11 mouse cellular contexts compared by ENCODE assay signal in the genomic region with DNA sequence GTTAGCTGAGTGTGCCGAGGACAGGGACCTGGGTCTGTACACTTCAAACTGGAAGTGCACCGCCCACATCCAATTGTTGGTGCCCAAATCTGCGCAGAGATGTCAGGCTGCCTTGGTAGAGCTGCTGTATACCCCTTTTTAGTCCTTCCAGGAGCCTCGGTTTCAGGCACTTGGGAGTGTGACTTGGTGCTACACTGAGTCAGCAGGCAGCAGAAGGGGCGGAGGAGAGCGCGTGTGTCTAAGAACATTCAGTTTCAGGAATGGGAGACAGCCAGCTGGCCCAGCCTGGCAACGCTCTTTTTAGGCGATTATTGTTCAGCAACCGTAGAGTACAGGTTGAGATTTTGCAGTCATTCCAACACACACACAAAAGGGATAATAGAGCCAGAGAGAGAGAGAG. TPM values are rescaled to one million over a fixed set of nuclear protein-coding genes. Genes with fewer than 3 reads are reported as not detected.
A peak's percentile ranks its signal among the peaks of the same experiment; 100 is the strongest.
DNase-seq lines count a peak whose midpoint lies in the region; ATAC-seq and TF ChIP-seq lines count a peak whose summit lies in the region.
"Had no signal": no experiment of that assay in that cellular context is flagged by ENCODE, and none has a peak within 500 bp of the region (broad histone marks: within the 10 kb centered on the region; RNA-seq: fewer than 3 reads in every experiment).

No protein-coding gene starts in this region.

- no peak for DNase-seq in testis, postnatal 10 days (ENCODE audit: low spot score)
- DNase-seq in left cerebral cortex, adult 8-10 months (ENCODE audit: low spot score in 2 of 2): peak; percentile 55 to 89
- DNase-seq in kidney, adult 18-20 months: no peak
- DNase-seq: kidney, adult 8-10 months had no signal

- WGBS in heart, embryonic 11.5 days (ENCODE audit: insufficient replicate concordance): 76% methylated on average over 10 of the region's 10 CpGs
- 84% methylated on average over 10 of the region's 10 CpGs for WGBS in kidney, embryonic 16.5 days

- H3K4me1 ChIP-seq in testis, adult 2 months (ENCODE audit: control insufficient read depth, insufficient read depth, low read length): peaks cover 6% of the 10 kb centered on the region
- H3K4me1 ChIP-seq in heart, embryonic 11.5 days (ENCODE audit: control insufficient read depth, insufficient read depth, low read length): peaks cover 29% of the 10 kb centered on the region
- H3K4me1 ChIP-seq in kidney, embryonic 16.5 days (ENCODE audit: insufficient read depth, low read length): peaks cover 12% of the 10 kb centered on the region

- TF ChIP-seq POLR2A in testis, adult 2 months (IDR thresholded peaks at IDR 0.05; ENCODE audit: control insufficient read depth, low read depth, low read length): no peak

- H3K27me3 ChIP-seq in testis, adult 2 months (ENCODE audit: control insufficient read depth, insufficient read depth, low read length): no peaks in the 10 kb centered on the region; the same call in 1 of the 2 replicates
- peaks cover 14% of the 10 kb centered on the region for H3K27me3 ChIP-seq in heart, embryonic 11.5 days (ENCODE audit: control insufficient read depth, insufficient read depth, low read length)
- peaks cover 30% of the 10 kb centered on the region for H3K27me3 ChIP-seq in kidney, embryonic 16.5 days (ENCODE audit: insufficient read depth, low read length)

- peak overlapping the region; percentile 44 for H3K4me3 ChIP-seq in testis, adult 2 months (ENCODE audit: control insufficient read depth, low read depth, low read length)
- H3K4me3 ChIP-seq in heart, embryonic 11.5 days (ENCODE audit: low read depth, low read length): no peak overlapping the region
- no peak overlapping the region for H3K4me3 ChIP-seq in kidney, embryonic 16.5 days (ENCODE audit: low read length)
- H3K4me3 ChIP-seq: embryonic facial prominence, embryonic 12.5 days; midbrain, embryonic 12.5 days had no signal

- no peaks in the 10 kb centered on the region for H3K9me3 ChIP-seq in heart, embryonic 11.5 days (replicated peaks; ENCODE audit: control insufficient read depth, low read length)
- H3K9me3 ChIP-seq in kidney, embryonic 16.5 days (ENCODE audit: low read length): no peaks in the 10 kb centered on the region
- H3K9me3 ChIP-seq: embryonic facial prominence, embryonic 12.5 days; midbrain, embryonic 12.5 days had no signal

- H3K9ac ChIP-seq in heart, embryonic 11.5 days (ENCODE audit: low read depth, low read length): no peak overlapping the region
- H3K9ac ChIP-seq in kidney, embryonic 16.5 days (replicated peaks; ENCODE audit: low read length): no peak overlapping the region
- H3K9ac ChIP-seq: embryonic facial prominence, embryonic 12.5 days; midbrain, embryonic 12.5 days had no signal

- TF ChIP-seq CTCF in testis, adult 2 months (IDR thresholded peaks at IDR 0.05; ENCODE audit: control insufficient read depth, insufficient read depth, insufficient replicate concordance, low read depth, low read length): no peak

- peak overlapping the region; percentile 51; the same call in 1 of the 2 replicates for H3K27ac ChIP-seq in testis, adult 2 months (ENCODE audit: control insufficient read depth, insufficient read depth, low read depth, low read length)
- H3K27ac ChIP-seq in heart, embryonic 11.5 days (ENCODE audit: low read depth, low read length): no peak overlapping the region
- no peak overlapping the region for H3K27ac ChIP-seq in kidney, embryonic 16.5 days (ENCODE audit: low read length)
- H3K27ac ChIP-seq: embryonic facial prominence, embryonic 12.5 days; midbrain, embryonic 12.5 days had no signal

- ATAC-seq in heart, embryonic 11.5 days (replicated peaks; ENCODE audit: insufficient number of reproducible peaks, low FRiP score, low TSS enrichment): no peak
- no peak for ATAC-seq in kidney, embryonic 16.5 days (ENCODE audit: low FRiP score, low TSS enrichment)
- no peak for ATAC-seq in CD4-positive, CD25-positive, alpha-beta regulatory T cell, adult 4 months
- ATAC-seq: Patski had no signal

- no peaks in the 10 kb centered on the region for H3K36me3 ChIP-seq in testis, adult 2 months (ENCODE audit: control insufficient read depth, insufficient read depth, low read length)
- no peaks in the 10 kb centered on the region for H3K36me3 ChIP-seq in heart, embryonic 11.5 days (ENCODE audit: control insufficient read depth, insufficient read depth, low read length)
- H3K36me3 ChIP-seq in kidney, embryonic 16.5 days (ENCODE audit: insufficient read depth, low read length): no peaks in the 10 kb centered on the region
- H3K36me3 ChIP-seq: embryonic facial prominence, embryonic 12.5 days; midbrain, embryonic 12.5 days had no signal

- peak overlapping the region; percentile 29; the same call in 1 of the 2 replicates for H3K4me2 ChIP-seq in heart, embryonic 11.5 days
- H3K4me2 ChIP-seq in kidney, embryonic 16.5 days (replicated peaks; ENCODE audit: low read depth, low read length): no peak overlapping the region
- H3K4me2 ChIP-seq: embryonic facial prominence, embryonic 12.5 days; midbrain, embryonic 12.5 days had no signal

RNA-seq across cellular contexts. Expression of gene Wipf3, which starts 2.4 kb away (rescaled TPM):
- 13.4 and 18.2 TPM in 2 replicates for polyA plus RNA-seq in testis, adult 2 months (2012; rRNA removed)
- 3.5 and 3.8 TPM in 2 replicates for polyA plus RNA-seq in heart, embryonic 11.5 days (2014; fragmentation: Nextera tagmentation; extraction: Ambion mirVana)
- total RNA-seq in left cerebral cortex, adult 8-10 months (2022): 10 to 100 TPM; 84.4 to 96.0 (median 89.1) TPM
- 3.1 and 3.2 TPM in 2 replicates for polyA plus RNA-seq in kidney, embryonic 16.5 days (2015; fragmentation: Nextera tagmentation; extraction: Ambion mirVana)
- not detected for polyA plus RNA-seq in CD4-positive, CD25-positive, alpha-beta regulatory T cell, adult 4 months (2017; shearing (Covaris generic))

Comparison
In these comparisons a context has a peak if more than half of its experiments do, and no peak if none do; other contexts are left out.
1. DNase-seq: peak in left cerebral cortex, adult 8-10 months (2 of 2); none in testis, postnatal 10 days (single experiment) and kidney, adult 18-20 months (single experiment).